Mouse (Mus musculus) myocyte (in vitro differentiated cells): ENCODE data around the gene Rnf41. TPM values are rescaled to one million over a fixed set of nuclear protein-coding genes. Genes with fewer than 3 reads are reported as not detected.

Experiments
- H3K27me3 ChIP-seq: one replicate; pipeline ENCODE4 v1.6.1; 2011; ENCODE audit not compliant: control insufficient read depth, insufficient read depth, insufficient read length
- H3K36me3 ChIP-seq: one replicate; pipeline ENCODE4 v1.6.1; 2011; ENCODE audit not compliant: control insufficient read depth, insufficient read depth
- H3K4me2 ChIP-seq: one replicate; pipeline ENCODE4 v1.6.1; 2011; ENCODE audit warnings: low read depth, control low read depth
- H3K4me3 ChIP-seq: one replicate; pipeline ENCODE4 v1.5.1; 2011; ENCODE audit warnings: mild to moderate bottlenecking, control low read depth, moderate library complexity
- H3K79me2 ChIP-seq: one replicate; pipeline ENCODE4 v1.6.1; 2011; ENCODE audit not compliant: control insufficient read depth, insufficient read depth
- H3ac ChIP-seq: one replicate; pipeline ENCODE4 v1.6.1; 2011; ENCODE audit not compliant: control insufficient read depth, insufficient read length
- CEBPB ChIP-seq: IDR thresholded peaks from 2 replicates; pipeline ENCODE4 v1.6.1; 2011; ENCODE audit warnings: mild to moderate bottlenecking, moderate library complexity; ENCODE audit not compliant: poor library complexity, insufficient read depth, severe bottlenecking
- E2F4 ChIP-seq: IDR thresholded peaks from one replicate; pipeline ENCODE4 v1.6.1; 2011; ENCODE audit warnings: mild to moderate bottlenecking, control low read depth, moderate library complexity; ENCODE audit not compliant: insufficient read depth
- MAX ChIP-seq: IDR thresholded peaks from one replicate; pipeline ENCODE4 v1.6.1; 2011; ENCODE audit warnings: low read depth, mild to moderate bottlenecking, control low read depth
- MYOD1 ChIP-seq, 3 experiments: IDR thresholded peaks; one replicate each; pipeline ENCODE4 v1.6.1; 2011; ENCODE audit warnings: control low read depth in 2 of 3, low read depth in 2 of 3, mild to moderate bottlenecking in 2 of 3, moderate library complexity in 1 of 3; ENCODE audit not compliant: insufficient read length in 2 of 3, control insufficient read depth in 1 of 3
- MYOG ChIP-seq, 3 experiments: IDR thresholded peaks; one replicate each; pipeline ENCODE4 v1.6.1; 2011; ENCODE audit warnings: control low read depth in 2 of 3, low read depth in 2 of 3, mild to moderate bottlenecking in 2 of 3; ENCODE audit not compliant: insufficient read length in 2 of 3, control insufficient read depth in 1 of 3, insufficient read depth in 1 of 3
- POLR2A ChIP-seq: IDR thresholded peaks from one replicate; pipeline ENCODE4 v1.6.1; 2011; ENCODE audit warnings: low read depth, mild to moderate bottlenecking, control low read depth, moderate library complexity; ENCODE audit not compliant: insufficient read length
- POLR2AphosphoS2 ChIP-seq: IDR thresholded peaks from one replicate; pipeline ENCODE4 v1.6.1; 2011; ENCODE audit warnings: low read depth, control low read depth; ENCODE audit not compliant: insufficient read length
- REST ChIP-seq: IDR thresholded peaks from one replicate; pipeline ENCODE4 v1.6.1; 2011; ENCODE audit warnings: mild to moderate bottlenecking, control low read depth, moderate library complexity; ENCODE audit not compliant: insufficient read depth, insufficient read length
- SRF ChIP-seq: IDR thresholded peaks from one replicate; pipeline ENCODE4 v1.6.1; 2011; ENCODE audit warnings: low read depth; ENCODE audit not compliant: control insufficient read depth, insufficient read length
- TCF12 ChIP-seq: IDR thresholded peaks from one replicate; pipeline ENCODE4 v1.6.1; 2011; ENCODE audit warnings: mild to moderate bottlenecking, control low read depth; ENCODE audit not compliant: poor library complexity, insufficient read depth, severe bottlenecking
- TCF3 ChIP-seq: IDR thresholded peaks from one replicate; pipeline ENCODE4 v1.6.1; 2011; ENCODE audit warnings: low read depth, control low read depth; ENCODE audit not compliant: insufficient read length
- USF1 ChIP-seq: IDR thresholded peaks from one replicate; pipeline ENCODE4 v1.6.1; 2011; ENCODE audit warnings: low read depth, mild to moderate bottlenecking, control low read depth, moderate library complexity
- polyA plus RNA-seq: library from polyadenylated mRNA; unstranded; fragments of >200 nt; fragmentation: generic; extraction: Trizol; gene quantifications from one replicate; pipeline ENCODE4 v1.2.1, GENCODE M21; 2012; ENCODE audit warnings: missing spikeins

The Rnf41 gene
- polyA plus RNA-seq, 1 experiment: 35.2 TPM

- no peak overlapping the region for H3ac ChIP-seq
- H3K4me2 ChIP-seq: peak overlapping the region; percentile 0
- TF ChIP-seq USF1 (peak; percentile 62), MAX (no peak), POLR2A (no peak), MYOD1 (IDR thresholded peaks at IDR 0.05; ENCODE audit: control insufficient read depth in 1 of 3, insufficient read length in 2 of 3, low read depth in 2 of 3) (no peak)
- no peaks in the 10 kb centered on the region for H3K36me3 ChIP-seq
- H3K4me3 ChIP-seq: no peak overlapping the region
- H3K79me2 ChIP-seq: peaks cover 9% of the 10 kb centered on the region
- H3K27me3 ChIP-seq: no peaks in the 10 kb centered on the region
These were observed 38.3 kb upstream of the Rnf41 start for GRCm38 (mm10) chr10:128372989-128373748.

GRCm38 (mm10) chr10:128374393-128374792, 37.1 kb upstream of the Rnf41 start:
- TF ChIP-seq SRF: no peak
- TF ChIP-seq E2F4: no peak
- TF ChIP-seq REST: no peak
- TF ChIP-seq USF1: no peak
- TF ChIP-seq MYOG (IDR thresholded peaks at IDR 0.05; ENCODE audit: control insufficient read depth in 1 of 3, insufficient read depth in 1 of 3, insufficient read length in 2 of 3, low read depth in 2 of 3): no peak
- TF ChIP-seq POLR2AphosphoS2: no peak
- no peak for TF ChIP-seq CEBPB
- no peak for TF ChIP-seq MYOD1 (IDR thresholded peaks at IDR 0.05; ENCODE audit: control insufficient read depth in 1 of 3, insufficient read length in 2 of 3, low read depth in 2 of 3)
- no peak for TF ChIP-seq MAX
- no peak for TF ChIP-seq TCF3
- Histone ChIP-seq H3ac (no peak overlapping the region), H3K4me3 (no peak overlapping the region), H3K4me2 (no peak overlapping the region), H3K27me3 (no peaks in the 10 kb centered on the region), H3K79me2 (peaks cover 20% of the 10 kb centered on the region), H3K36me3 (peaks cover 3% of the 10 kb centered on the region)

- Histone ChIP-seq H3K4me3 (peak overlapping the region; percentile 56), H3ac (peak overlapping the region; percentile 35), H3K27me3 (no peaks in the 10 kb centered on the region), H3K36me3 (peaks cover 18% of the 10 kb centered on the region), H3K4me2 (peak overlapping the region; percentile 97), H3K79me2 (peaks cover 27% of the 10 kb centered on the region)
- TF ChIP-seq MAX (no peak), TCF12 (no peak), POLR2AphosphoS2 (no peak), USF1 (no peak), TCF3 (no peak), E2F4 (no peak), CEBPB (no peak), MYOD1 (IDR thresholded peaks at IDR 0.05; ENCODE audit: control insufficient read depth in 1 of 3, insufficient read length in 2 of 3, low read depth in 2 of 3) (no peak), SRF (no peak), REST (no peak), MYOG (IDR thresholded peaks at IDR 0.05; ENCODE audit: control insufficient read depth in 1 of 3, insufficient read depth in 1 of 3, insufficient read length in 2 of 3, low read depth in 2 of 3) (no peak), POLR2A (no peak)
These were observed 35.4 kb upstream of the Rnf41 start for GRCm38 (mm10) chr10:128376099-128376454.

- H3K36me3 ChIP-seq: peaks cover 18% of the 10 kb centered on the region
- H3K4me3 ChIP-seq: peak within 1 kb of the TSS; percentile 56
- H3K79me2 ChIP-seq: peaks cover 27% of the 10 kb centered on the region
- TF ChIP-seq USF1: no peak
- peak; percentile 87 for TF ChIP-seq POLR2AphosphoS2
- peak; percentile 18 for TF ChIP-seq E2F4
- peak in 1 of 3 experiments; percentile 32 for TF ChIP-seq MYOG (IDR thresholded peaks at IDR 0.05; ENCODE audit: control insufficient read depth in 1 of 3, insufficient read depth in 1 of 3, insufficient read length in 2 of 3, low read depth in 2 of 3)
- TF ChIP-seq POLR2A: peak; percentile 74
- no peaks in the 10 kb centered on the region for H3K27me3 ChIP-seq
- peak within 1 kb of the TSS; percentile 35 for H3ac ChIP-seq
- peak within 1 kb of the TSS; percentile 97 for H3K4me2 ChIP-seq
These were observed 34.8 kb upstream of the Rnf41 start, which contains the start of gene Ankrd52 for GRCm38 (mm10) chr10:128376455-128377211. TSS of gene Ankrd52 (plus strand) at chr10:128377115.
